Mouse (Mus musculus) G1E (cell line): ENCODE results near the gene Ghr. TPM values are rescaled to one million over a fixed set of nuclear protein-coding genes. Genes with fewer than 3 reads are reported as not detected.

Experiments used
- ATAC-seq: 2 replicates; pipeline ENCODE4 v1.8.0; 2016; ENCODE audit warnings: mild to moderate bottlenecking; ENCODE audit not compliant: insufficient number of reproducible peaks, poor library complexity, low FRiP score, severe bottlenecking; ENCODE audit errors: extremely low read depth
- DNase-seq: peaks from one replicate; pipeline ENCODE4 v3.0.0; 2012; ENCODE audit warnings: low spot score
- H3K27me3 ChIP-seq: 2 replicates; pipeline ENCODE4 v1.6.1; 2012; ENCODE audit warnings: mild to moderate bottlenecking, low read length, inconsistent platforms; ENCODE audit not compliant: insufficient read depth
- H3K36me3 ChIP-seq: replicated peaks from 2 replicates; pipeline ENCODE3; 2012; ENCODE audit warnings: mild to moderate bottlenecking, inconsistent platforms
- H3K4me1 ChIP-seq: 2 replicates; pipeline ENCODE4 v1.6.1; 2012; ENCODE audit warnings: low read depth, low read length, inconsistent platforms, mixed read lengths; ENCODE audit not compliant: insufficient read depth
- H3K4me3 ChIP-seq: 2 replicates; pipeline ENCODE4 v1.5.1; 2012; ENCODE audit warnings: low read depth, mild to moderate bottlenecking, inconsistent platforms, low read length, moderate library complexity, mixed read lengths
- H3K9me3 ChIP-seq: replicated peaks from 2 replicates; pipeline ENCODE4 v1.6.1; 2012; ENCODE audit warnings: inconsistent platforms
- CTCF ChIP-seq: IDR thresholded peaks from 2 replicates; pipeline ENCODE4 v1.5.1; 2012; ENCODE audit warnings: low read depth, low read length, inconsistent platforms, mixed read lengths
- GATA1 ChIP-seq: IDR thresholded peaks from 2 replicates; pipeline ENCODE4 v1.6.1; 2012; ENCODE audit warnings: borderline replicate concordance, low read length, inconsistent platforms, mixed read lengths
- GATA2 ChIP-seq: IDR thresholded peaks from 2 replicates; pipeline ENCODE4 v1.6.1; 2012; ENCODE audit warnings: low read depth, low read length, inconsistent platforms, borderline replicate concordance
- POLR2AphosphoS5 ChIP-seq: IDR thresholded peaks from 2 replicates; pipeline ENCODE4 v1.6.1; 2012; ENCODE audit warnings: low read depth, low read length, inconsistent platforms; ENCODE audit not compliant: insufficient replicate concordance
- TAL1 ChIP-seq: conservative IDR thresholded peaks from 2 replicates; pipeline ENCODE4 v1.6.1; 2012; ENCODE audit warnings: low read depth, low read length, inconsistent platforms, mixed read lengths
- polyA plus RNA-seq: library from polyadenylated mRNA; stranded (reverse); fragments of >175 nt; gene quantifications from 2 replicates; pipeline ENCODE4 v1.2.3, GENCODE M21; 2012
- total RNA-seq, 2 experiments: library from RNA; stranded (forward) in 1 of 2; stranded (reverse) in 1 of 2; fragments of 200-1000 nt in 1 of 2; fragments of >200 nt in 1 of 2; fragmentation: Nextera tagmentation in 1 of 2; gene quantifications; 2 replicates each; pipeline ENCODE4 v1.2.3; 2014 to 2017

The Ghr gene
- total and polyA plus RNA-seq, 3 experiments, result 0.66 TPM; not detected in 2

DNA sequence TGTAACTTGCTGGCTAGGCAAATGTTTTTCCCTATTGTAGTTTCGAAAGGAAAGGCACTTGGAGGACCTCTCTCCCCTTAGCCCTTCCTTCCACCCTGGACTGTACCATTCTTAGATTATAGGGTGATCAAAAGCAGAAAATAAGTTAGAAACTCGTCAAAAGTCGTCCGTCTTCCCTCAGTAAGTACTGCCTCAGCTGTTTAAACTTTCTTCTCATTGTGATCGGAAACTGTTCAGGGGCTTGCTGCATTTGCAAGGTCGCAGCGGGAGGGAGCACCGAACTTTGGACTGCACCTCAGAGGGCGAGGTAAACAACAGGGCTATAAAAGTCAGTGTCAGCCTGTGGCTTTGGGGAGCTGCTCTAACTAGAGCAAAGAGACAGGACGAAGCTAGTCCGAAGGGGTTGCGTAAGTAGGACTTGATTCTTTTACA is 312.6 kb downstream of the Ghr start:
- Histone ChIP-seq H3K4me1 (no peaks in the 10 kb centered on the region), H3K4me3 (no peak overlapping the region), H3K36me3 (no peaks in the 10 kb centered on the region), H3K9me3 (no peaks in the 10 kb centered on the region), H3K27me3 (no peaks in the 10 kb centered on the region)
- DNase-seq (no peak), ATAC-seq (no peak)
- TF ChIP-seq TAL1, result no peak
- TF ChIP-seq GATA1, result no peak
- no peak for TF ChIP-seq POLR2AphosphoS5
- no peak for TF ChIP-seq GATA2
- no peak for TF ChIP-seq CTCF

DNA sequence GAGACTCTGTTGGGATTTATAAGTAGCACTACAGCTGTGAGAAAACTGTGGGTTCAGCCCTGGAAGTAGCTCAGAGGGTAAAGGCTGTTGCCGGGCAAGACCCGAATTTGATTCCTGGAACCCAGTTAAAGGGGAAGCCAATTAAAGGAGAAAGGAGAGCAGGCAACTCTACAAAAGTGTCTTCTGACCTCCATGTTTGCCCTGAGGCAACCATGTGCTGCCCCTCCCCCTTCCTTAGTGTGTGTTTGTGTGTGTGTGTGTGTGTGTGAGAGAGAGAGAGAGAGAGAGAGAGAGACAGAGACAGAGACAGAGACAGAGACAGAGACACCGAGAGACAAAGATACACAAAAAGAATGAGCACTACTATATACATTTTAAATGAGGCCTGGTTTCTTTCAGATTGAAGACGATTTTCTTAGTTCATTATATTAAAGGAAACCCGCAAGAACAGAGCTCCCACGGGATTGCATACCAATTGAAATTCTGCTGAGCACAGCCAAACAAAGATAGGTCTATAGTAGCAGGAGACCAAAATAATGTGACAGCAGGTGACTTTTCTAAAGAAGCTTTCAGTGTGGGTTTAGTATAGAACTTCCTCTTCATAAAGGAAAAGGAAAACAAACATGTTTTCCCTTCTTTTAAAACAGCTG is 313.2 kb downstream of the Ghr start:
- no peak overlapping the region for H3K4me3 ChIP-seq
- no peaks in the 10 kb centered on the region for H3K4me1 ChIP-seq
- H3K27me3 ChIP-seq, result no peaks in the 10 kb centered on the region
- ATAC-seq (no peak), DNase-seq (no peak)
- H3K9me3 ChIP-seq, result no peaks in the 10 kb centered on the region
- H3K36me3 ChIP-seq, result no peaks in the 10 kb centered on the region
- TF ChIP-seq TAL1 (no peak), GATA1 (no peak), POLR2AphosphoS5 (no peak), CTCF (no peak), GATA2 (no peak)

DNA sequence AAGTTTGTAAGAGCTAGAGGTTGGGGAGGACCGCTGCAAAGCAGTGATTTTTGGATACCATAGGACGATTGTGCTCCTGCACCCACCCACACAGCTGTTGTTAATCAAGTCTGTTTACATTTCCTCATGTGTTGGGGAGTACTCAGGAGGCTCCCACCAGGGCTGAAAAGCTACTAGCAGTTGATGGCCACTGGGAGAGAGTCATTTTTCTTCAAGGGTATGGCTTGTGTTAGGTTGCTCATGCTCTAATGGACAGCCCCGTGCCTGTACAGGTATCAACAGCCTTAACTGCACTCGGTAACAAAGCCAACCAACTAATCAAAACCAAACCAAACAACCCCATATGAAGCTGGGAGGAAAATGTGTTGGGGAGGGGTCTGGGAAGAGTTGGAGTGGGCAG is 313.8 kb downstream of the Ghr start:
- H3K4me1 ChIP-seq, result no peaks in the 10 kb centered on the region
- DNase-seq, result no peak

DNA sequence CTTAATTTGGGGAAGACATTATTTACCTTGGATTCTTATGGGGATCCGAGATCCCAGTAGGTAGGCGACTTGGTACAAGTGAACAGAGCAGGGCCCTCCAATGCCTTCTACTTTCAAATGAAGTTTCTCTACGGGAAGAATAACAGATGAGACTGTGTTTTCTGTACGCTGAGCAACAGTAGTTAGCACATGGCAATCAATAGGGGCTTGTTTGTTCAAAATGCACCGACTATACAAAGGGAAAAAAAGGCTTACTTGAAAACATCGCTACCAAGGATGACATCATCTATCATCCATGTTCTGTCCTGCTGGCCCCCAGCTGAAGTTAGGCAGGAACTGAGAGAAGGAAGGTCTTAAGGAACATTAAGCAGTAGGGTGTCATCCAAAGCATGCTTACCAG is 315.0 kb downstream of the Ghr start, which contains the start of gene Selenop:
Selenop (plus strand) TSS at position 301 of the 400 bp plus-strand sequence.
- no peak for ATAC-seq
- Histone ChIP-seq H3K36me3 (no peaks in the 10 kb centered on the region), H3K4me1 (no peaks in the 10 kb centered on the region), H3K9me3 (no peaks in the 10 kb centered on the region), H3K4me3 (no peak within 1 kb of the TSS), H3K27me3 (no peaks in the 10 kb centered on the region)
- no peak for DNase-seq
- TF ChIP-seq CTCF, result no peak
- TF ChIP-seq TAL1, result no peak
- TF ChIP-seq POLR2AphosphoS5, result no peak
- no peak for TF ChIP-seq GATA1
- no peak for TF ChIP-seq GATA2

More for the DNA sequence above, 313.8 kb downstream of the Ghr start:
- Histone ChIP-seq H3K9me3 (no peaks in the 10 kb centered on the region), H3K36me3 (no peaks in the 10 kb centered on the region), H3K4me3 (no peak overlapping the region), H3K27me3 (no peaks in the 10 kb centered on the region)
- TF ChIP-seq CTCF (no peak), GATA1 (no peak), GATA2 (no peak), POLR2AphosphoS5 (no peak), TAL1 (no peak)
- ATAC-seq, result no peak
